Mouse (Mus musculus) hematopoietic stem cell, adult 5-6 weeks (primary cell): ENCODE data around the gene Tmpo. TPM values are rescaled to one million over a fixed set of nuclear protein-coding genes. Genes with fewer than 3 reads are reported as not detected.

Experiments
- ATAC-seq, 2 experiments: fragments of 125-278 bp in 1 of 2; replicated peaks in 1 of 2; 2 replicates each; pipeline ENCODE4 v1.8.0; 2016 to 2017; ENCODE audit warnings: inconsistent platforms in 2 of 2, mild to moderate bottlenecking in 2 of 2, moderate number of reproducible peaks in 2 of 2, low read depth in 1 of 2, moderate TSS enrichment in 1 of 2; ENCODE audit not compliant: low FRiP score in 2 of 2, poor library complexity in 2 of 2, severe bottlenecking in 2 of 2, insufficient read depth in 1 of 2, low TSS enrichment in 1 of 2
- total RNA-seq: library from RNA; stranded (forward); fragments of 172-1452, 232-1000 nt; gene quantifications from 2 replicates; pipeline ENCODE4 v1.2.3, GENCODE M21; 2017

The Tmpo gene
- total RNA-seq, 1 experiment from 2014 or later: 595 TPM

- no peak for ATAC-seq
Measured at GRCm38 (mm10) chr10:91169414-91170065, 11.6 kb downstream of the Tmpo start.

GRCm38 (mm10) chr10:91167352-91167751 lies 13.8 kb downstream of the Tmpo start:
- ATAC-seq: no peak

- ATAC-seq: peak; percentile 49 to 66
Measured at GRCm38 (mm10) chr10:91166890-91167289, 14.2 kb downstream of the Tmpo start.

GRCm38 (mm10) chr10:91165850-91166249 lies 15.3 kb downstream of the Tmpo start:
- ATAC-seq: no peak

- ATAC-seq: no peak
Measured at GRCm38 (mm10) chr10:91164491-91164890, 16.6 kb downstream of the Tmpo start.

- no peak for ATAC-seq
Measured at GRCm38 (mm10) chr10:91162511-91163163, 18.5 kb downstream of the Tmpo start.

GRCm38 (mm10) chr10:91162077-91162476 lies 19.0 kb downstream of the Tmpo start:
- ATAC-seq: no peak

- ATAC-seq: no peak
Measured at GRCm38 (mm10) chr10:91161006-91161405, 20.1 kb downstream of the Tmpo start.

GRCm38 (mm10) chr10:91158442-91158841 lies 22.7 kb downstream of the Tmpo start:
- no peak for ATAC-seq

GRCm38 (mm10) chr10:91156338-91156737 lies 24.8 kb downstream of the Tmpo start:
- no peak for ATAC-seq

GRCm38 (mm10) chr10:91153894-91154503 lies 27.1 kb downstream of the Tmpo start:
- ATAC-seq: no peak

GRCm38 (mm10) chr10:91145413-91145812 lies 35.7 kb downstream of the Tmpo start:
- no peak for ATAC-seq

GRCm38 (mm10) chr10:91143313-91144230 lies 37.5 kb downstream of the Tmpo start:
- no peak for ATAC-seq

GRCm38 (mm10) chr10:91142654-91143191 lies 38.4 kb downstream of the Tmpo start:
- peak; percentile 46 to 65 for ATAC-seq

- ATAC-seq: peak; percentile 63 to 73
Measured at GRCm38 (mm10) chr10:91141564-91141963, 39.6 kb downstream of the Tmpo start.

GRCm38 (mm10) chr10:91139148-91139766 lies 41.9 kb downstream of the Tmpo start:
- ATAC-seq: no peak

- ATAC-seq: peak; percentile 58 to 73
Measured at GRCm38 (mm10) chr10:91138317-91138716, 42.8 kb downstream of the Tmpo start.
